Mouse (Mus musculus) hindbrain, embryonic 16.5 days (tissue): Measurements from ENCODE around the gene Lrrc18. TPM values are rescaled to one million over a fixed set of nuclear protein-coding genes. Genes with fewer than 3 reads are reported as not detected.

Experiments
- ATAC-seq: fragments of 200-750 bp; cut with Nextera tagmentation; 2 replicates; pipeline ENCODE4 v1.8.0; 2017; ENCODE audit warnings: moderate TSS enrichment, moderate library complexity
- H3K27ac ChIP-seq: fragments of 300-500 bp; sonication (generic); 2 replicates; pipeline ENCODE4 v1.5.1; 2014; ENCODE audit warnings: low read depth, mild to moderate bottlenecking, control low read depth, low read length, moderate library complexity
- H3K27me3 ChIP-seq: fragments of 300-500 bp; sonication (generic); replicated peaks from 2 replicates; pipeline ENCODE4 v1.6.1; 2014; ENCODE audit warnings: low read length; ENCODE audit not compliant: control insufficient read depth, insufficient read depth
- H3K36me3 ChIP-seq: fragments of 300-500 bp; sonication (generic); 2 replicates; pipeline ENCODE4 v1.6.1; 2014; ENCODE audit warnings: mild to moderate bottlenecking, low read length, moderate library complexity, mixed read lengths; ENCODE audit not compliant: control insufficient read depth, insufficient read depth
- H3K4me1 ChIP-seq: fragments of 300-500 bp; sonication (generic); 2 replicates; pipeline ENCODE4 v1.6.1; 2014; ENCODE audit warnings: low read depth, low read length; ENCODE audit not compliant: control insufficient read depth, insufficient read depth
- H3K4me2 ChIP-seq: fragments of 300-500 bp; sonication (generic); 2 replicates; pipeline ENCODE4 v1.6.1; 2014; ENCODE audit warnings: mild to moderate bottlenecking, low read length, control low read depth, moderate library complexity
- H3K4me3 ChIP-seq: fragments of 300-500 bp; sonication (generic); 2 replicates; pipeline ENCODE4 v1.5.1; 2014; ENCODE audit warnings: mild to moderate bottlenecking, low read length, control low read depth, moderate library complexity
- H3K9ac ChIP-seq: fragments of 300-500 bp; sonication (generic); 2 replicates; pipeline ENCODE4 v1.6.1; 2014; ENCODE audit warnings: low read depth, mild to moderate bottlenecking, control low read depth, low read length, moderate library complexity
- H3K9me3 ChIP-seq: fragments of 300-500 bp; sonication (generic); 2 replicates; pipeline ENCODE4 v1.6.1; 2014; ENCODE audit warnings: mild to moderate bottlenecking, low read length, moderate library complexity; ENCODE audit not compliant: control insufficient read depth
- WGBS: fragments of 180-500 bp; shearing (Covaris S2); extraction: QIAGEN DNeasy Blood & Tissue Kit; methylation state at CpG from one replicate; pipeline ENCODE4 v1.1.7; 2014; 5-methylcytosine and 5-hydroxymethylcytosine counted together
- polyA plus RNA-seq: library from polyadenylated mRNA; unstranded; fragments of >200 nt; fragmentation: Nextera tagmentation; extraction: Ambion mirVana; gene quantifications from 2 replicates; pipeline ENCODE4 v1.2.1, GENCODE M21; 2015

Gene Lrrc18
- polyA plus RNA-seq, 1 experiment from 2014 or later: 0.40 TPM

GRCm38 (mm10) chr14:32986659-32987058, 4.5 kb upstream of the Lrrc18 start:
- H3K9ac ChIP-seq: no peak overlapping the region
- ATAC-seq: no peak
- H3K27me3 ChIP-seq: no peaks in the 10 kb centered on the region
- no peaks in the 10 kb centered on the region for H3K36me3 ChIP-seq
- no peak overlapping the region for H3K4me3 ChIP-seq
- no peaks in the 10 kb centered on the region for H3K9me3 ChIP-seq
- no peak overlapping the region for H3K27ac ChIP-seq
- WGBS: 44% methylated on average over 4 of the region's 4 CpGs
- H3K4me2 ChIP-seq: no peak overlapping the region
- H3K4me1 ChIP-seq: no peaks in the 10 kb centered on the region

GRCm38 (mm10) chr14:32994954-32995636, 3.9 kb downstream of the Lrrc18 start:
- H3K9ac ChIP-seq: peak overlapping the region; percentile 39

DNA sequence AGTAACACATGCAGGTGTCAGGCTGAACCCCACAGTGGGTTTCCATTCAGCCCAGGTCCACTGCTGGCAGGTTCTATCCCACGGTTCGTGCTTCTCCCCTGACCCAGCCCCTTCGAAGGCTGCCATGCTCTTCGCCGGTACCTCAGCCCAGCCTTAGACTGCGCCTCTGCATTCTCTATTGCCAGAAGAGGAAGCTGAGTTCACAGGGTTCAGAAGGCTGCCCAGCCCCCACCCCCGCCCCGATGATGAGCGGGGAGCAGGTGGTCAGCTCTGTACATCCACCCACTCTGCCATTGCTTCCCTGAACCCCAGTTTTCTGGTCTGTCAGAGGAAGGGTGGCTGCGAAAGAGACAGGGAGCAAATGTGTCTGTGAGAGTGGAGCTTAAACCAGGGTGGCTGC, 8.3 kb downstream of the Lrrc18 start:
- 26% methylated on average over 10 of the region's 10 CpGs for WGBS
- no peaks in the 10 kb centered on the region for H3K36me3 ChIP-seq
- H3K4me2 ChIP-seq: no peak overlapping the region
- H3K27me3 ChIP-seq: no peaks in the 10 kb centered on the region
- H3K9me3 ChIP-seq: no peaks in the 10 kb centered on the region
- peak overlapping the region; percentile 32; the same call in 1 of the 2 replicates for H3K27ac ChIP-seq
- H3K9ac ChIP-seq: peak overlapping the region; percentile 24
- no peak overlapping the region for H3K4me3 ChIP-seq
- H3K4me1 ChIP-seq: peaks cover 22% of the 10 kb centered on the region
- peak; percentile 27; the same call in 1 of the 2 replicates for ATAC-seq

More at GRCm38 (mm10) chr14:32994954-32995636, 3.9 kb downstream of the Lrrc18 start:
- H3K27ac ChIP-seq: no peak overlapping the region
- peak overlapping the region; percentile 46 for H3K4me2 ChIP-seq
- H3K4me1 ChIP-seq: peaks cover 18% of the 10 kb centered on the region
- H3K9me3 ChIP-seq: no peaks in the 10 kb centered on the region
- H3K27me3 ChIP-seq: no peaks in the 10 kb centered on the region
- ATAC-seq: peak; percentile 48; the same call in 1 of the 2 replicates
- H3K36me3 ChIP-seq: no peaks in the 10 kb centered on the region
- WGBS: 3% methylated on average over 10 of the region's 10 CpGs
- H3K4me3 ChIP-seq: no peak overlapping the region

DNA sequence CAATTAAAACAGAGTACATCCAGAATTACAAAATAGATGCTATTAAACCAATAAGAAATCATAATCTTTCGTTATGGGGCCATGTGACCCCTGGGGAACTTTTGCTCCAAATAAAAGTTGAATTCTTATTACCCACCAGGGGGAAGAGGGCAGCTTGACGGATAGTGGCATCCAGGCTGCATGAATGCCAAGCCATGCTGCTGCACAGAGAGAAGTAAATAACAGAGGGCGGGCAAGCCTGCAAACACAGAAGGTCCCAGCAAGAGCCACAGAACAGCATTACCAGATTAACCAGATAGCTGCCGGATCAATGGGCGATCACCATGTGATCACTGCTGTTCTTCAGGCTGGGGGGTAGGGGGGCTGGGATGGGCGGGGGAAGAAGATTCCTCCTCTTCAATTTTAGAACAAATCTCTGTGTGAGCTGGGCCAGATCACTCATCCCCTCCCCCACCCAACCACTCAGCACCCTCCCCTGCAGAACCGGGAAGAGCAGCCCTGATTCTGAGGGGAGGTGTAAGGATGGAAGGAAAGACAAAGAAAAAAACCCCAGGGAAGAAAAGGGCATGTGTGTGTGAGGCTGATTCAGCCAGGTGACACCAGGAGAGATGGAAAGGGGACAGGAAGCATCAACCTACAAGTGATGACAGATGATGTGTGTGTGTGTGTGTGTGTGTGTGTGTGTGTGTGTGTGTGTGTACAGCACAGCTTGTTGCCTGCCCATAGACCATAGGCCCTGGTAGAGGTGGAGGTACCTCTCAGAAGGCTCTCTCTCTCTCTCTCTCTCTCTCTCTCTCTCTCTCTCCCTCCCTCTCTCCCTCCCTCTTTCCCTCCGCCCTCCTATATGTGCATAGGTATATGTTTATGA, 9.2 kb downstream of the Lrrc18 start:
- H3K9ac ChIP-seq: 0 out of 2 replicates have a peak overlapping the region, but pooled peaks have one; percentile 15
- no peaks in the 10 kb centered on the region for H3K27me3 ChIP-seq
- H3K4me3 ChIP-seq: no peak overlapping the region
- WGBS: 26% methylated on average over 8 of the region's 8 CpGs
- ATAC-seq: peak; percentile 72
- peaks cover 13% of the 10 kb centered on the region for H3K4me1 ChIP-seq
- no peaks in the 10 kb centered on the region for H3K9me3 ChIP-seq
- 0 out of 2 replicates have a peak overlapping the region, but pooled peaks have one; percentile 19 for H3K27ac ChIP-seq
- no peaks in the 10 kb centered on the region for H3K36me3 ChIP-seq
- no peak overlapping the region; the same call in 1 of the 2 replicates for H3K4me2 ChIP-seq

DNA sequence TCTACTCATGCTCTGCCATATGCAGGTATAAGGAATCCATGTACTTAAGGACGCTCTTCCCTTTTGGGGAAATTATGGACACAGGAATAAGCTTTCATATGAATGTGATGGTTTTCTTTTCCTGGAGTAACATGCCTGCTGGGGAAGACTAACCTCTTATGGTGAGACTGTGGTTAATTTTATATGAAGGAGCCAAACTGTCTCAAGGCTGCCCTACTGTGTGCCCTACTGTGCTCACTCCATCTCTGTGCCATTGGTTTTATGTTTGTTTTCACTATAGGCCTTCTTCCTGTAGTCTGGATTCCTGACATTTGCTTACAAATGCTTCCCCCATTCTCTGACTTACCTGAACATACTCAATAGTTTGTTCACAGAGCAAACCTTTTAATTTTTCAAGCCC, 13.9 kb downstream of the Lrrc18 start:
- peaks cover 4% of the 10 kb centered on the region for H3K4me1 ChIP-seq
- no peak overlapping the region for H3K27ac ChIP-seq
- no peaks in the 10 kb centered on the region for H3K9me3 ChIP-seq
- no peak overlapping the region for H3K4me2 ChIP-seq
- no peak overlapping the region for H3K9ac ChIP-seq
- no peaks in the 10 kb centered on the region for H3K27me3 ChIP-seq
- WGBS: 93% methylated on average over 1 of the region's 1 CpGs
- no peak overlapping the region for H3K4me3 ChIP-seq
- no peaks in the 10 kb centered on the region for H3K36me3 ChIP-seq
- ATAC-seq: no peak

DNA sequence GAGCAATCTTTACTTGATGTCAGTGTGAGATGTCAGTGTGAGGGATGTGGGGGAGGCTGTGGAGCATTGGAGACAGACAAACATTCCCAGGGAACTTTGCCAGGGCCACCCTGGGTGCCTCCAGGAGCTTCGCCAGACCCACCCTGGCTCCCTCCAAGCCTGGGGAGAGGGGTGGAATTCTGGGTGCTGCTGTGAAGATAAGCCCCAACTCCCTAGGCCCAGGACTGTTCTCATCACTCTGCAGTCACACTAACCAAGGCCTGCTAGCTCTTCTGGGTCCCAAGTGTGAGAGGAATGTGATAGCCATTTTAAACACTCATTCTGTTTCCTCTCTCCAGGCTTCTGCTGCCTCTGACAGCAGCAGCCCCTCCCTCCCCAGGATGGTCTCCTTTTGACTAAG, 16.5 kb downstream of the Lrrc18 start:
- no peaks in the 10 kb centered on the region for H3K4me1 ChIP-seq
- no peaks in the 10 kb centered on the region for H3K27me3 ChIP-seq
- no peak overlapping the region for H3K9ac ChIP-seq
- H3K27ac ChIP-seq: no peak overlapping the region
- no peaks in the 10 kb centered on the region for H3K9me3 ChIP-seq
- no peak for ATAC-seq
- no peak overlapping the region for H3K4me3 ChIP-seq
- H3K36me3 ChIP-seq: no peaks in the 10 kb centered on the region
- WGBS: 100% methylated on average over 1 of the region's 1 CpGs
- no peak overlapping the region for H3K4me2 ChIP-seq

- no peaks in the 10 kb centered on the region for H3K4me1 ChIP-seq
- no peak overlapping the region for H3K4me3 ChIP-seq
- no peaks in the 10 kb centered on the region for H3K27me3 ChIP-seq
- no peaks in the 10 kb centered on the region for H3K36me3 ChIP-seq
- H3K4me2 ChIP-seq: no peak overlapping the region
- H3K9me3 ChIP-seq: no peaks in the 10 kb centered on the region
- WGBS: 82% methylated on average over 3 of the region's 3 CpGs
- no peak overlapping the region for H3K9ac ChIP-seq
- H3K27ac ChIP-seq: no peak overlapping the region
- ATAC-seq: no peak
Measured at GRCm38 (mm10) chr14:33019050-33019449, 27.9 kb downstream of the Lrrc18 start.

- WGBS: 80% methylated on average over 5 of the region's 5 CpGs
- H3K4me3 ChIP-seq: no peak overlapping the region
- H3K4me2 ChIP-seq: no peak overlapping the region
- H3K9ac ChIP-seq: no peak overlapping the region
- no peaks in the 10 kb centered on the region for H3K9me3 ChIP-seq
- ATAC-seq: no peak
- H3K36me3 ChIP-seq: no peaks in the 10 kb centered on the region
- H3K4me1 ChIP-seq: no peaks in the 10 kb centered on the region
- H3K27ac ChIP-seq: no peak overlapping the region
- no peaks in the 10 kb centered on the region for H3K27me3 ChIP-seq
Measured at GRCm38 (mm10) chr14:33019606-33020005, 28.4 kb downstream of the Lrrc18 start.

- Histone ChIP-seq H3K27me3 (no peaks in the 10 kb centered on the region), H3K36me3 (no peaks in the 10 kb centered on the region), H3K4me1 (no peaks in the 10 kb centered on the region), H3K4me3 (no peak overlapping the region), H3K27ac (no peak overlapping the region), H3K4me2 (no peak overlapping the region), H3K9me3 (no peaks in the 10 kb centered on the region), H3K9ac (no peak overlapping the region)
- WGBS: 95% methylated on average over 3 of the region's 3 CpGs
- no peak for ATAC-seq
Measured at GRCm38 (mm10) chr14:33030849-33031248, 39.7 kb downstream of the Lrrc18 start.
